Mouse (Mus musculus) thymus, postnatal 14 days (tissue): Measurements from ENCODE around the gene Gja1.

Experiments used
- DNase-seq: peaks from one replicate; pipeline ENCODE4 v3.0.0; 2021

Gene Gja1

GRCm38 (mm10) chr10:56422518-56422917 is 45.4 kb downstream of the Gja1 start:
- no peak for DNase-seq

GRCm38 (mm10) chr10:56425016-56425798 is 48.1 kb downstream of the Gja1 start:
- no peak for DNase-seq

GRCm38 (mm10) chr10:56426369-56426768 is 49.2 kb downstream of the Gja1 start:
- no peak for DNase-seq

- DNase-seq = no peak
These were observed 50.3 kb downstream of the Gja1 start for GRCm38 (mm10) chr10:56427382-56427781.

- no peak for DNase-seq
These were observed 50.7 kb downstream of the Gja1 start for GRCm38 (mm10) chr10:56427827-56428226.

GRCm38 (mm10) chr10:56429011-56429410 is 51.9 kb downstream of the Gja1 start:
- no peak for DNase-seq

GRCm38 (mm10) chr10:56431600-56432389 is 54.7 kb downstream of the Gja1 start:
- DNase-seq = no peak

GRCm38 (mm10) chr10:56432390-56432709 is 55.2 kb downstream of the Gja1 start:
- DNase-seq = no peak

GRCm38 (mm10) chr10:56437290-56437689 is 60.2 kb downstream of the Gja1 start:
- no peak for DNase-seq

- DNase-seq = no peak
These were observed 62.5 kb downstream of the Gja1 start for GRCm38 (mm10) chr10:56439638-56440037.

GRCm38 (mm10) chr10:56444457-56444856 is 67.3 kb downstream of the Gja1 start:
- no peak for DNase-seq

- no peak for DNase-seq
These were observed 71.9 kb downstream of the Gja1 start for GRCm38 (mm10) chr10:56449030-56449429.
